Mouse (Mus musculus) liver, adult 2 months (tissue): ENCODE results near the gene Taf4. TPM values are rescaled to one million over a fixed set of nuclear protein-coding genes. Genes with fewer than 3 reads are reported as not detected.
A peak's percentile ranks its signal among the peaks of the same experiment; 100 is the strongest.

Experiments
- DNase-seq: peaks from one replicate; pipeline ENCODE4 v3.0.0-alpha.2; 2011; ENCODE audit warnings: low read depth, low spot score; ENCODE audit errors: extremely low read depth
- H3K27ac ChIP-seq: fragments of 200-500 bp; replicated peaks from 2 replicates; pipeline ENCODE4 v1.5.1; 2012; ENCODE audit warnings: low read depth, mild to moderate bottlenecking, control low read depth, inconsistent platforms, low read length; ENCODE audit not compliant: insufficient read depth
- H3K27me3 ChIP-seq: fragments of 200-500 bp; 2 replicates; pipeline ENCODE4 v1.6.1; 2012; ENCODE audit warnings: mild to moderate bottlenecking, moderate library complexity, low read length, inconsistent platforms; ENCODE audit not compliant: control insufficient read depth, insufficient read depth
- H3K36me3 ChIP-seq: fragments of 200-500 bp; 2 replicates; pipeline ENCODE4 v1.6.1; 2012; ENCODE audit warnings: low read length, inconsistent platforms; ENCODE audit not compliant: control insufficient read depth, insufficient read depth
- H3K4me1 ChIP-seq: fragments of 200-500 bp; 2 replicates; pipeline ENCODE4 v1.6.1; 2011; ENCODE audit warnings: low read length; ENCODE audit not compliant: control insufficient read depth, insufficient read depth
- H3K4me3 ChIP-seq: fragments of 200-500 bp; 2 replicates; pipeline ENCODE4 v1.5.1; 2011; ENCODE audit warnings: low read depth, mild to moderate bottlenecking, control low read depth, low read length, moderate library complexity; ENCODE audit not compliant: insufficient read depth
- H3K79me2 ChIP-seq: fragments of 200-500 bp; 2 replicates; pipeline ENCODE4 v1.6.1; 2012; ENCODE audit warnings: inconsistent platforms, mild to moderate bottlenecking, low read length, moderate library complexity; ENCODE audit not compliant: control insufficient read depth, insufficient read depth
- H3K9ac ChIP-seq: fragments of 200-500 bp; 2 replicates; pipeline ENCODE4 v1.6.1; 2012; ENCODE audit warnings: low read depth, mild to moderate bottlenecking, control low read depth, inconsistent platforms, low read length
- CTCF ChIP-seq: fragments of 200-500 bp; IDR thresholded peaks from 2 replicates; pipeline ENCODE4 v1.5.1; 2011; ENCODE audit warnings: low read depth, low read length, control low read depth
- POLR2A ChIP-seq: fragments of 200-500 bp; IDR thresholded peaks from 2 replicates; pipeline ENCODE4 v1.6.1; 2011; ENCODE audit warnings: low read length, control low read depth; ENCODE audit not compliant: insufficient read depth; ENCODE audit errors: extremely low read depth
- WGBS: fragments of 180-500 bp; shearing (Covaris S2); methylation state at CpG from one replicate; pipeline ENCODE4 v1.1.7; 2018; 5-methylcytosine and 5-hydroxymethylcytosine counted together
- polyA plus RNA-seq: library from polyadenylated mRNA; depleted of rRNA; stranded (reverse); fragments of >200 nt; gene quantifications from 2 replicates; pipeline ENCODE4 v1.2.3, GENCODE M21; 2012
- total RNA-seq: library from RNA; depleted of rRNA; stranded (reverse); fragments of >200 nt; gene quantifications from 2 replicates; pipeline ENCODE4 v1.2.3, GENCODE M21; 2014

The Taf4 gene
- total and polyA plus RNA-seq, 2 experiments = 4.0 to 4.3 TPM

- Histone ChIP-seq H3K36me3 (no peaks in the 10 kb centered on the region), H3K9ac (no peak overlapping the region), H3K4me3 (no peak overlapping the region), H3K27me3 (no peaks in the 10 kb centered on the region), H3K27ac (no peak overlapping the region), H3K4me1 (peaks cover 17% of the 10 kb centered on the region), H3K79me2 (peaks cover 68% of the 10 kb centered on the region)
- DNase-seq = peak; percentile 67
- no peak for TF ChIP-seq POLR2A
- TF ChIP-seq CTCF = no peak
- WGBS = 49% methylated on average over 4 of the region's 4 CpGs
Observed at GRCm38 (mm10) chr2:179945051-179945450, 31.4 kb downstream of the Taf4 start.

DNA sequence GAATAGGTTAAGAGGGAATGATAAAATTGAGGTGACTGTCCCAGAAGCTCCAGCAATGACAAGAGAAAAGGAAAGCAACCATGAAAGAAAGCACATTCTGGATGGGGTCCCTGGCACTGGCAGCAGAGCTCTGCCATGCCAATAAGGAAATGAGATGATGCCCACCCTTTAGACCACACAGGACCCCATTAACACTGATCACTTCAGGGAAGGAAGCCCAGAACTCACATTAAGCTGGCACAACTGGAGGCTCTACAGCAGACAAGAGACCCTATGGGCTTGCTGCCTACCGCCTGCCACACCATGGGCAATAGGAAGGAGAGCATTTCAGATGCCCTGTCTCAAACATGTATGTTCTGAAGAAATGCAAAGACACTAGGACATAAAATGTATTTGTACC, 34.8 kb downstream of the Taf4 start:
- Histone ChIP-seq H3K9ac (no peak overlapping the region), H3K36me3 (no peaks in the 10 kb centered on the region), H3K4me3 (no peak overlapping the region), H3K27ac (no peak overlapping the region), H3K79me2 (peaks cover 58% of the 10 kb centered on the region; the same call in 1 of the 2 replicates), H3K27me3 (no peaks in the 10 kb centered on the region), H3K4me1 (peaks cover 10% of the 10 kb centered on the region)
- DNase-seq = no peak
- TF ChIP-seq POLR2A = no peak
- TF ChIP-seq CTCF = no peak
- 100% methylated on average over 1 of the region's 1 CpGs for WGBS

DNA sequence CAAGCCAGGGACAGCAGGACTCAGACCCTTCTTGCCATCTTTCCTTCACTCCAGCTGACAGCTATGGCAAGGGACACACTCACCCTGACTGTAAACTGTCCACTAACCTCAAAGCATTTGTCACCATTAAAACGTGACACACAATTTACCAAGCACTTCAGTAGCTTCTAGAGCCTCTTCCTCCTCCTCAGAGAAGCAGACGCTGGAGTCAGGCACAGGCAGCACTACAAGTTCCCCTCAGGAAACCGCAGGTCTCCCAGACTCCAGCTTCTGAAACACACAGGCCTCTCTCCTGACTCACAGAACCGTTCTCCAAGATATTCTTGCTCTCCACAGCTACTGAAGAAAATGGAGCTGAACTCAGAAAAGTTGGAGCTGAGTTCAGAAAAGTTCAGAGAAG, 39.4 kb downstream of the Taf4 start:
- no peaks in the 10 kb centered on the region for H3K27me3 ChIP-seq
- H3K36me3 ChIP-seq = no peaks in the 10 kb centered on the region
- peaks cover 26% of the 10 kb centered on the region; the same call in 1 of the 2 replicates for H3K79me2 ChIP-seq
- 86% methylated on average over 4 of the region's 4 CpGs for WGBS
- no peak for TF ChIP-seq POLR2A
- TF ChIP-seq CTCF = no peak
- no peak overlapping the region for H3K9ac ChIP-seq
- H3K4me3 ChIP-seq = no peak overlapping the region
- no peaks in the 10 kb centered on the region for H3K4me1 ChIP-seq
- no peak overlapping the region for H3K27ac ChIP-seq
- DNase-seq = no peak

DNA sequence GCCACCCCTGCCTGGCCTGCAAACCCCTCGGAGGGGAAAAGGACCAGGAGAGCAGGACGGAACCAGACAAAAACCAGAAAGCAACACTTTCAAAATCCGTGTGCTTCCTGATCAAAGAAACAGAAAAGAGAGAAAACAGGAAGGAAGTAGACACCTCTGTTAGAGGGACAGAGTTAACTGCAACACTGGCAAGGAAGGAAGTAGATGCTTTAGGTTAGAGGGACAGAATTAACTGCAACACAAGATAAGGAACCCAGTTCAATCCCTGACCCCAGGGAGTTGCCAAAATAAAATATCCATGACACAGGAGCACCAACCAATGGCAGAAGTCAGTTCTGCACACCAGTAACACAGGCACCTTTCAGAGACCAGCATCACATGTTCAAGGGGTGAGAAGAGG, 42.3 kb downstream of the Taf4 start:
- no peak for DNase-seq
- Histone ChIP-seq H3K27me3 (no peaks in the 10 kb centered on the region), H3K36me3 (no peaks in the 10 kb centered on the region), H3K4me1 (no peaks in the 10 kb centered on the region), H3K27ac (no peak overlapping the region), H3K79me2 (peaks cover 8% of the 10 kb centered on the region; the same call in 1 of the 2 replicates), H3K9ac (no peak overlapping the region), H3K4me3 (no peak overlapping the region)
- WGBS = 72% methylated on average over 3 of the region's 3 CpGs
- TF ChIP-seq CTCF = no peak
- no peak for TF ChIP-seq POLR2A

- H3K4me1 ChIP-seq = no peaks in the 10 kb centered on the region
- 94% methylated on average over 16 of the region's 16 CpGs for whole genome bisulfite sequencing
- no peaks in the 10 kb centered on the region for H3K27me3 ChIP-seq
- H3K4me3 ChIP-seq = no peak overlapping the region
- TF ChIP-seq POLR2A (no peak), CTCF (no peak)
- H3K27ac ChIP-seq = no peak overlapping the region
- H3K79me2 ChIP-seq = no peaks in the 10 kb centered on the region
- no peak overlapping the region for H3K9ac ChIP-seq
- peaks cover 4% of the 10 kb centered on the region; the same call in 1 of the 2 replicates for H3K36me3 ChIP-seq
- no peak for DNase-seq
Observed at GRCm38 (mm10) chr2:179931741-179932140, 44.7 kb downstream of the Taf4 start.

GRCm38 (mm10) chr2:179929166-179929565, 47.3 kb downstream of the Taf4 start:
- no peak overlapping the region for H3K27ac ChIP-seq
- DNase-seq = no peak
- WGBS = 89% methylated on average over 13 of the region's 13 CpGs

More at GRCm38 (mm10) chr2:179929166-179929565, 47.3 kb downstream of the Taf4 start:
- Histone ChIP-seq H3K79me2 (no peaks in the 10 kb centered on the region), H3K36me3 (peaks cover 5% of the 10 kb centered on the region; the same call in 1 of the 2 replicates), H3K9ac (no peak overlapping the region), H3K4me3 (no peak overlapping the region), H3K27me3 (no peaks in the 10 kb centered on the region), H3K4me1 (no peaks in the 10 kb centered on the region)
- TF ChIP-seq POLR2A (no peak), CTCF (no peak)
